Mouse (Mus musculus) testis, adult 2 months (tissue): ENCODE results near the gene Slc35b2.

Experiments used
- CTCF ChIP-seq: fragments of 200-500 bp; IDR thresholded peaks from 2 replicates; pipeline ENCODE4 v1.5.1; 2012; ENCODE audit warnings: low read depth, mild to moderate bottlenecking, inconsistent platforms, low read length, moderate library complexity; ENCODE audit not compliant: control insufficient read depth, insufficient read depth, insufficient replicate concordance
- POLR2A ChIP-seq: fragments of 200-500 bp; IDR thresholded peaks from 2 replicates; pipeline ENCODE4 v1.6.1; 2012; ENCODE audit warnings: low read depth, mild to moderate bottlenecking, inconsistent platforms, low read length, moderate library complexity; ENCODE audit not compliant: control insufficient read depth

GRCm38 (mm10) chr17:45594881-45595735 is 31.4 kb downstream of the Slc35b2 start:
- TF ChIP-seq CTCF (no peak), POLR2A (no peak; the same call in 1 of the 2 replicates)
